Mouse (Mus musculus) erythroid progenitor cell, adult 5-6 weeks (primary cell): ENCODE results near the gene Smim24. TPM values are rescaled to one million over a fixed set of nuclear protein-coding genes. Genes with fewer than 3 reads are reported as not detected.

ENCODE experiments used
- ATAC-seq: replicated peaks from 2 replicates; pipeline ENCODE4 v1.8.0; 2016; ENCODE audit warnings: moderate number of reproducible peaks, mild to moderate bottlenecking, moderate TSS enrichment, inconsistent platforms; ENCODE audit not compliant: poor library complexity, low FRiP score, severe bottlenecking
- total RNA-seq, 2 experiments: library from RNA; stranded (forward) in 1 of 2; stranded (reverse) in 1 of 2; fragments of 150-400 nt in 1 of 2; fragments of 186-747, 209-891 nt in 1 of 2; gene quantifications; 2 replicates each; pipeline versions ENCODE4 v1.2.3 to v1.2.4; 2015 to 2017; ENCODE audit warnings: low replicate concordance in 2 of 2

Smim24 gene
- total RNA-seq, 2 experiments from 2014 or later: 4.2 to 7.5 TPM

- ATAC-seq: no peak
These were observed 25.6 kb downstream of the Smim24 start for GRCm38 (mm10) chr10:81418216-81419070.

GRCm38 (mm10) chr10:81419111-81419928, 26.5 kb downstream of the Smim24 start:
- no peak for ATAC-seq

- no peak for ATAC-seq
These were observed 27.4 kb downstream of the Smim24 start for GRCm38 (mm10) chr10:81420191-81420767.

GRCm38 (mm10) chr10:81421041-81421796, 28.4 kb downstream of the Smim24 start:
- ATAC-seq: no peak

GRCm38 (mm10) chr10:81421797-81422100, 28.9 kb downstream of the Smim24 start:
- ATAC-seq: no peak

- ATAC-seq: no peak
These were observed 29.3 kb downstream of the Smim24 start for GRCm38 (mm10) chr10:81422191-81422590.

- no peak for ATAC-seq
These were observed 29.9 kb downstream of the Smim24 start for GRCm38 (mm10) chr10:81422661-81423217.

- no peak for ATAC-seq
These were observed 30.8 kb downstream of the Smim24 start for GRCm38 (mm10) chr10:81423476-81424245.

- ATAC-seq: no peak
These were observed 31.6 kb downstream of the Smim24 start for GRCm38 (mm10) chr10:81424246-81425051.

- ATAC-seq: no peak
These were observed 32.5 kb downstream of the Smim24 start for GRCm38 (mm10) chr10:81425236-81425850.

GRCm38 (mm10) chr10:81426081-81426671, 33.3 kb downstream of the Smim24 start:
- no peak for ATAC-seq

GRCm38 (mm10) chr10:81426897-81427296, 34.0 kb downstream of the Smim24 start:
- peak; percentile 47; the same call in 1 of the 2 replicates for ATAC-seq

GRCm38 (mm10) chr10:81427327-81427726, 34.5 kb downstream of the Smim24 start:
- no peak for ATAC-seq

- no peak for ATAC-seq
These were observed 35.1 kb downstream of the Smim24 start for GRCm38 (mm10) chr10:81427804-81428506.

GRCm38 (mm10) chr10:81428507-81428870, 35.6 kb downstream of the Smim24 start:
- ATAC-seq: no peak

- no peak for ATAC-seq
These were observed 36.2 kb downstream of the Smim24 start for GRCm38 (mm10) chr10:81429092-81429491.

GRCm38 (mm10) chr10:81429605-81430061, 36.8 kb downstream of the Smim24 start:
- ATAC-seq: peak; percentile 60
